Mouse (Mus musculus): ENCODE data around the gene Acacb.
A peak's percentile ranks its signal among the peaks of the same experiment; 100 is the strongest.

- TF ChIP-seq EP300 (IDR thresholded peaks at IDR 0.05) (no peak), CTCF (IDR thresholded peaks at IDR 0.05) (peak; percentile 41)
Observed at GRCm38 (mm10) chr5:114162106-114162815, 15.9 kb downstream of the Acacb start.
